Mouse (Mus musculus): Measurements from ENCODE around the gene Btnl6.
"Not testable (repeated sequence)": the region's sequence is repeated elsewhere in the genome, so short reads cannot be mapped to it uniquely, and the experiment has no call there.

Btnl6 gene

GRCm38 (mm10) chr17:34497726-34498125 lies 19.4 kb downstream of the Btnl6 start:
- DNase-seq (ENCODE audit: low read depth, low spot score) = not testable (repeated sequence)

- not testable (repeated sequence) for DNase-seq (ENCODE audit: low read depth, low spot score)
These were observed 19.8 kb downstream of the Btnl6 start for GRCm38 (mm10) chr17:34497319-34497718.

DNA sequence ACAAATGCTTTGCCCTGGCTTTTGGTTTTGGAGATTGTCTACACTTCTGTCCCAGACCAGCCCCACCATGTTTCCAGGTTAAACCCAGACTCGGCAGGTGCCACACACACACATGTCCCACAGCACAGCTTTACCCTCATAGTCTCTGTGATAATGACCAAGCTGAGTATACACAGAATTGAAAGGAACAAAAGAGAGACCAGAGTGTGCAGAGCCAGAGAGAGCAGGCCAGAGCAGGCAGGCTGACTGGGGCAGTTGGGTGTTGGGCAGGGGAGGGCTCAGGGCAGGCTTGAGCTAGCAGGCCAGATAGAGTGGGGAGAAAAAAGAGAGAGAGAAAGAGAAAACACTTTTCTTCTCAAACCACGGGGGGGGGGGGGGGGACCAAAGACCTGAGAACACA lies 20.6 kb downstream of the Btnl6 start:
- DNase-seq (ENCODE audit: low read depth, low spot score) = no peak

DNA sequence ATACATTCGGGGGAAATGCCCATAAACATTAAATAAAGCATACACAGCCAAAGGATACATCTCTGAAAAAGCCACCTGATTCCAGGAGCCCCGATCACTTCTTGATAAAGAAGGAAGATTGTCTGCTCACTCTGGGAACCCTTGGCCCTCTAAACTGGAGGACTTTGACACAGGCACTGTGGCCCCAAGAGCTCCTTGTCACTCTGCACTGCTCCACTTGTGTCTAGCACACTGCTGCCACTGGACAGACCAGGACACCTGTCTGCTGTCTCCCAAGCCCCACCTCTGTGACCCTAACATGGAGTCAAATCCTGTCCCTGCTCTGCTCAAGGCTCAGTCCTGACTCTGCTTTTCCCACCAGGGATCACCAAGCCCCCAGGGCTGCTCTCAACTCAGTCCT lies 22.0 kb downstream of the Btnl6 start:
- not testable (repeated sequence) for DNase-seq (ENCODE audit: low read depth, low spot score)

DNA sequence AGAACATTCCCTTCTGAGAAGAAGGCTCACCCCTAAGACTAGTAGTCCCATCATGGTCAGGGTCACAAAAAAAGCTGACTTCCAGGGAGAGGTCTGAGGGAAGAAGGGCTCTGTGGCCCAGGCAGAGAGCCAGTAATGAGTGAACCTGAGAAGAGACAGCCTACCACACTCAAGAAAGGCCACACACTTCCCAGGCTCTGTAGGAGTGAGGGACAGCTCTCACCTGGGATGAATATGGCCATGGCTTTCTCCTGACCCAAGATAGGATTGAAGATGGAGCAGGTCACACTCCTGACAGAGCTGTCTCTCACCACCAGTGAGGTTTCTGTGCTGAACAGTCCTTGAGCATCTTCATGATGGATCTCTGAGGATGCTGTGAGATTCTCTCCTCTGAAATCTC lies 24.4 kb downstream of the Btnl6 start:
- no peak for DNase-seq (ENCODE audit: low read depth, low spot score)

GRCm38 (mm10) chr17:34477238-34478013 lies 39.7 kb downstream of the Btnl6 start, which contains the start of gene Btnl4:
Btnl4 (minus strand) TSS chr17:34477318.
- DNase-seq (ENCODE audit: low read depth, low spot score) = not testable (repeated sequence)

GRCm38 (mm10) chr17:34476427-34476826 lies 40.7 kb downstream of the Btnl6 start:
- no peak for DNase-seq (ENCODE audit: low read depth, low spot score)

DNA sequence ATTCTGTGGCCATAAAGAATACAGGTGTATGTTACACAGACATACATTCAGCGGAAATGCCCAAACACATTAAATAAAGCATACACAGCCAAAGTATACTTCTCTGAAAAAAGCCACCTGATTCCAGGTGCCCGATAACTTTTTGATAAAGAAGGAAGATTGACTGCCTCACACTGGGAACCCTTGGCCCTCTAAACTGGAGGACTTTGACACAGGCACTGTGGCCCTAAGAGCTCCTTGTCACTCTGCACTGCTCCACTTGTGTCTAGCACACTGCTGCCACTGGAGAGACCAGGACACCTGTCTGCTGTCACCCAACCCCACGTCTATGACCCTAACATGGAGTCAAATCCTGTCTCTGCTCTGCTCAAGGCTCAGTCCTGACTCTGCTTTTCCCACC lies 42.1 kb downstream of the Btnl6 start:
- no peak for DNase-seq (ENCODE audit: low read depth, low spot score)

- no peak for DNase-seq (ENCODE audit: low read depth, low spot score)
These were observed 46.7 kb downstream of the Btnl6 start for GRCm38 (mm10) chr17:34470491-34470890.

DNA sequence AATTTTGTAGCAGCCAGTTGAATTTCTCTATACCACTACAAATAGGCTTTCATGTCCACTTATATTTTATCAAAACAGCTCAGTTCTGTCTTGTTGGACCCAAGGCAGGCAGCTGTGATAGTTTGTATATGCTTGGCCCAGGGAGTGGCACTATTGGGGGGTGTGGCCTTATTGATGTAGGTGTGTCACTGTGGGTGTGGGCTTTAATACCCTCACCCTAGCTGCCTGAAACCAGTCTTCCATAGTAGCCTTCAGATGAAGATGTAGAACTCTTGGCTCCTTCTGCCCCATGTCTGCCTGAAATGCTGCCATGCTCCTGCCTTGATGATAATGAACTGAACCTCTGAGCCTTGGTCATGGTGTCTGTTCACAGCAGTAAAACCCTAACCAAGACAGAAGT lies 51.2 kb downstream of the Btnl6 start:
- not testable (repeated sequence) for DNase-seq (ENCODE audit: low read depth, low spot score)

DNA sequence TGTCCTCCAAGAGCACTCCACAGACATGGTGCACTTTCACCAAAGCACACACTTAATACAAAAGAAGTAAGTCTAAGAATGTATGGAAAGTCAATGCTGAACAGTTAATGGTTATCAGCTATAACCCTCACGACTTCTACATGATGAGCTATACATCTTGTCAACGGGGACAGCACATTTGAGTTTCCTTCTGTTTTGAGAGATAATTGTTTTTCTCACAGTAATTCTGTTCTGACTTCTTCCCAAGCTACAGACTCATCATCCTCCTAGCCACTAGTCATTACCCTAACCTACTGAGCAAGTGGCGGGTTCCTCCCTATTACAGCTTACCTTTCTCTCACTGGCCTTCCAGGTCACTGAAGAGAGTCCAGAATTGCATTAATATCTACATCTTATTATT lies 57.9 kb downstream of the Btnl6 start:
- DNase-seq (ENCODE audit: low read depth, low spot score) = no peak
